Mouse (Mus musculus): Measurements from ENCODE around the gene Kcnj8. TPM values are rescaled to one million over a fixed set of nuclear protein-coding genes. Genes with fewer than 3 reads are reported as not detected.

The Kcnj8 gene
- polyA plus RNA-seq, 1 experiment from 2014 or later, result 29.4 TPM

- peak overlapping the region; percentile 83 for H3K27ac ChIP-seq (ENCODE audit: low read length)
- H3K36me3 ChIP-seq (ENCODE audit: insufficient read depth, low read length), result no peaks in the 10 kb centered on the region
- peaks cover 23% of the 10 kb centered on the region for H3K4me1 ChIP-seq (ENCODE audit: insufficient read depth, low read length)
- WGBS, result 1% methylated on average over 21 of the region's 21 CpGs
- peaks cover 38% of the 10 kb centered on the region for H3K27me3 ChIP-seq (ENCODE audit: insufficient read depth, low read length)
- ATAC-seq (ENCODE audit: low FRiP score, low TSS enrichment), result peak; percentile 40; the same call in 1 of the 2 replicates
- H3K4me2 ChIP-seq (replicated peaks; ENCODE audit: low read depth, low read length), result peak overlapping the region; percentile 91
- H3K9ac ChIP-seq (replicated peaks; ENCODE audit: low read length), result peak overlapping the region; percentile 71
- no peaks in the 10 kb centered on the region for H3K9me3 ChIP-seq (ENCODE audit: low read length)
- H3K4me3 ChIP-seq (ENCODE audit: low read length), result peak overlapping the region; percentile 60
Measured at GRCm38 (mm10) chr6:142571629-142572360, 381 bp upstream of the Kcnj8 start.

GRCm38 (mm10) chr6:142570046-142570770 lies 1.2 kb downstream of the Kcnj8 start:
- no peak for ATAC-seq (ENCODE audit: low FRiP score, low TSS enrichment)
- WGBS, result 7% methylated on average over 30 of the region's 30 CpGs
- Histone ChIP-seq H3K27ac (ENCODE audit: low read length) (peak overlapping the region; percentile 53), H3K4me2 (replicated peaks; ENCODE audit: low read depth, low read length) (peak overlapping the region; percentile 91), H3K9me3 (ENCODE audit: low read length) (no peaks in the 10 kb centered on the region), H3K9ac (replicated peaks; ENCODE audit: low read length) (peak overlapping the region; percentile 71), H3K36me3 (ENCODE audit: insufficient read depth, low read length) (peaks cover 6% of the 10 kb centered on the region), H3K4me3 (ENCODE audit: low read length) (peak overlapping the region; percentile 60), H3K4me1 (ENCODE audit: insufficient read depth, low read length) (peaks cover 23% of the 10 kb centered on the region), H3K27me3 (ENCODE audit: insufficient read depth, low read length) (peaks cover 38% of the 10 kb centered on the region)

GRCm38 (mm10) chr6:142568713-142569357 lies 2.6 kb downstream of the Kcnj8 start:
- 52% methylated on average over 7 of the region's 7 CpGs for WGBS
- H3K9ac ChIP-seq (replicated peaks; ENCODE audit: low read length), result no peak overlapping the region
- ATAC-seq (ENCODE audit: low FRiP score, low TSS enrichment), result no peak
- H3K36me3 ChIP-seq (ENCODE audit: insufficient read depth, low read length), result peaks cover 8% of the 10 kb centered on the region
- H3K9me3 ChIP-seq (ENCODE audit: low read length), result no peaks in the 10 kb centered on the region
- H3K4me1 ChIP-seq (ENCODE audit: insufficient read depth, low read length), result peaks cover 23% of the 10 kb centered on the region
- H3K27ac ChIP-seq (ENCODE audit: low read length), result no peak overlapping the region
- peak overlapping the region; percentile 16 for H3K4me2 ChIP-seq (replicated peaks; ENCODE audit: low read depth, low read length)
- peak overlapping the region; percentile 24 for H3K4me3 ChIP-seq (ENCODE audit: low read length)
- H3K27me3 ChIP-seq (ENCODE audit: insufficient read depth, low read length), result peaks cover 38% of the 10 kb centered on the region

- peaks cover 33% of the 10 kb centered on the region for H3K27me3 ChIP-seq (ENCODE audit: insufficient read depth, low read length)
- no peak overlapping the region for H3K27ac ChIP-seq (ENCODE audit: low read length)
- peak overlapping the region; percentile 27 for H3K4me2 ChIP-seq (replicated peaks; ENCODE audit: low read depth, low read length)
- WGBS, result 44% methylated on average over 5 of the region's 5 CpGs
- peaks cover 19% of the 10 kb centered on the region for H3K4me1 ChIP-seq (ENCODE audit: insufficient read depth, low read length)
- peaks cover 8% of the 10 kb centered on the region for H3K36me3 ChIP-seq (ENCODE audit: insufficient read depth, low read length)
- H3K9me3 ChIP-seq (ENCODE audit: low read length), result no peaks in the 10 kb centered on the region
- no peak overlapping the region for H3K4me3 ChIP-seq (ENCODE audit: low read length)
- H3K9ac ChIP-seq (replicated peaks; ENCODE audit: low read length), result no peak overlapping the region
- ATAC-seq (ENCODE audit: low FRiP score, low TSS enrichment), result no peak
Measured at GRCm38 (mm10) chr6:142567452-142567851, 4.0 kb downstream of the Kcnj8 start.

- H3K27me3 ChIP-seq (ENCODE audit: insufficient read depth, low read length), result peaks cover 16% of the 10 kb centered on the region
- H3K4me1 ChIP-seq (ENCODE audit: insufficient read depth, low read length), result peaks cover 5% of the 10 kb centered on the region; the same call in 1 of the 2 replicates
- 95% methylated on average over 3 of the region's 3 CpGs for WGBS
- H3K4me2 ChIP-seq (replicated peaks; ENCODE audit: low read depth, low read length), result no peak overlapping the region
- H3K27ac ChIP-seq (ENCODE audit: low read length), result no peak overlapping the region
- peaks cover 8% of the 10 kb centered on the region for H3K36me3 ChIP-seq (ENCODE audit: insufficient read depth, low read length)
- ATAC-seq (ENCODE audit: low FRiP score, low TSS enrichment), result no peak
- H3K9ac ChIP-seq (replicated peaks; ENCODE audit: low read length), result no peak overlapping the region
- H3K4me3 ChIP-seq (ENCODE audit: low read length), result no peak overlapping the region
- no peaks in the 10 kb centered on the region for H3K9me3 ChIP-seq (ENCODE audit: low read length)
Measured at GRCm38 (mm10) chr6:142564746-142565145, 6.7 kb downstream of the Kcnj8 start.

- no peak overlapping the region for H3K9ac ChIP-seq (replicated peaks; ENCODE audit: low read length)
- WGBS, result 71% methylated on average over 1 of the region's 1 CpGs
- H3K36me3 ChIP-seq (ENCODE audit: insufficient read depth, low read length), result peaks cover 8% of the 10 kb centered on the region
- H3K4me1 ChIP-seq (ENCODE audit: insufficient read depth, low read length), result 0 out of 2 replicates have a peak, but pooled peaks cover 5% of the 10 kb centered on the region
- H3K4me3 ChIP-seq (ENCODE audit: low read length), result no peak overlapping the region
- H3K27me3 ChIP-seq (ENCODE audit: insufficient read depth, low read length), result no peaks in the 10 kb centered on the region
- no peaks in the 10 kb centered on the region for H3K9me3 ChIP-seq (ENCODE audit: low read length)
- no peak overlapping the region for H3K4me2 ChIP-seq (replicated peaks; ENCODE audit: low read depth, low read length)
- ATAC-seq (ENCODE audit: low FRiP score, low TSS enrichment), result no peak
- no peak overlapping the region for H3K27ac ChIP-seq (ENCODE audit: low read length)
Measured at GRCm38 (mm10) chr6:142561151-142561550, 10.3 kb downstream of the Kcnj8 start.

GRCm38 (mm10) chr6:142558772-142559679 lies 12.4 kb downstream of the Kcnj8 start:
- Histone ChIP-seq H3K4me2 (replicated peaks; ENCODE audit: low read depth, low read length) (no peak overlapping the region), H3K9ac (replicated peaks; ENCODE audit: low read length) (no peak overlapping the region), H3K9me3 (ENCODE audit: low read length) (no peaks in the 10 kb centered on the region), H3K36me3 (ENCODE audit: insufficient read depth, low read length) (no peaks in the 10 kb centered on the region), H3K4me1 (ENCODE audit: insufficient read depth, low read length) (0 out of 2 replicates have a peak, but pooled peaks cover 5% of the 10 kb centered on the region), H3K4me3 (ENCODE audit: low read length) (no peak overlapping the region), H3K27me3 (ENCODE audit: insufficient read depth, low read length) (no peaks in the 10 kb centered on the region), H3K27ac (ENCODE audit: low read length) (peak overlapping the region; percentile 41; the same call in 1 of the 2 replicates)
- 62% methylated on average over 10 of the region's 10 CpGs for WGBS
- no peak for ATAC-seq (ENCODE audit: low FRiP score, low TSS enrichment)

GRCm38 (mm10) chr6:142558076-142558475 lies 13.3 kb downstream of the Kcnj8 start:
- Histone ChIP-seq H3K36me3 (ENCODE audit: insufficient read depth, low read length) (no peaks in the 10 kb centered on the region), H3K27me3 (ENCODE audit: insufficient read depth, low read length) (no peaks in the 10 kb centered on the region), H3K4me1 (ENCODE audit: insufficient read depth, low read length) (0 out of 2 replicates have a peak, but pooled peaks cover 5% of the 10 kb centered on the region), H3K4me2 (replicated peaks; ENCODE audit: low read depth, low read length) (no peak overlapping the region), H3K4me3 (ENCODE audit: low read length) (no peak overlapping the region), H3K9ac (replicated peaks; ENCODE audit: low read length) (no peak overlapping the region), H3K27ac (ENCODE audit: low read length) (no peak overlapping the region), H3K9me3 (ENCODE audit: low read length) (no peaks in the 10 kb centered on the region)
- ATAC-seq (ENCODE audit: low FRiP score, low TSS enrichment), result no peak
- 77% methylated on average over 10 of the region's 10 CpGs for WGBS

- 67% methylated on average over 1 of the region's 1 CpGs for WGBS
- Histone ChIP-seq H3K27me3 (ENCODE audit: insufficient read depth, low read length) (no peaks in the 10 kb centered on the region), H3K4me1 (ENCODE audit: insufficient read depth, low read length) (peaks cover 13% of the 10 kb centered on the region), H3K27ac (ENCODE audit: low read length) (no peak overlapping the region), H3K9ac (replicated peaks; ENCODE audit: low read length) (no peak overlapping the region), H3K4me2 (replicated peaks; ENCODE audit: low read depth, low read length) (no peak overlapping the region), H3K36me3 (ENCODE audit: insufficient read depth, low read length) (no peaks in the 10 kb centered on the region), H3K9me3 (ENCODE audit: low read length) (no peaks in the 10 kb centered on the region), H3K4me3 (ENCODE audit: low read length) (no peak overlapping the region)
- ATAC-seq (ENCODE audit: low FRiP score, low TSS enrichment), result no peak
Measured at GRCm38 (mm10) chr6:142555988-142556387, 15.4 kb downstream of the Kcnj8 start.

Data from kidney, embryonic 16.5 days (tissue).